Mouse (Mus musculus): ENCODE data around the gene Vegfd.
A peak's percentile ranks its signal among the peaks of the same experiment; 100 is the strongest.

Gene Vegfd

DNA sequence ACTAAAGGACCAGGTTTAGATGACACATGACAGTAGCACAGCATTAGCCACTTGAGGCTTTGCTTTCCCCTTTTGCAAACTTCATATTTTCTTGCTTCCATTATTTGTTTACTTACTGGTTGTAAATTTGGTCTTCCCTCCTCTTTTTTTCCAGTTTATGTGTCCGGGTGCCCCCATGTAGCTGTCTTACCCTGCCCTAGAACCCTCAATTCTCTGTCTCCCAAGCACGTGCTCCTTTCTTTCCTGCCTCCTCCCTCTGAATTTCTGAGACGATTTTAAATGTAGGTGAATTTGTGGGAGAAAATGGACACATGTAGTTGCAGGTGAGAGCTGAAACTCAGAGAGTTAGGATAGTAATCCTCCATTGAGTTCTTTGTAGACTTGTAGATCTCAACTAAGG, 47.3 kb downstream of the Vegfd start:
- no peak for DNase-seq

DNA sequence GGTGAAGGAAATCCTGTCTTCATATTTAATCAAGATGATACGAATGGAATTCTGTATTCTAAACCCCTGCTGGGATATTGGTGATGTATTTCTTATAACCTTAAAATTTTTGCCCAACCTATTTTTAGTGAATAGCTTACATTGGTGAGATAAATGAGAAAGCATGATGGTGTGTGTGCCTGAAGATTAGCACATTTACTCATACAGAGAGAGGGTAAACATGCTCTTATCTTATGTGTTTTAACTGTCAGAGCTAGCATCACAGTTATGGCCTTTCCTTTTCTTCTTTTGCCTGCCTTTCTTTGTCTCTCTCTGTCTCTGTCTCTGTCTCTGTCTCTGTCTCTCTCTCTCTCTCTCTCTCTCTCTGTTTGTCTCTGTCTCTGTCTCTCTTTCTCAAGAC, 51.6 kb downstream of the Vegfd start:
- no peak for DNase-seq

DNA sequence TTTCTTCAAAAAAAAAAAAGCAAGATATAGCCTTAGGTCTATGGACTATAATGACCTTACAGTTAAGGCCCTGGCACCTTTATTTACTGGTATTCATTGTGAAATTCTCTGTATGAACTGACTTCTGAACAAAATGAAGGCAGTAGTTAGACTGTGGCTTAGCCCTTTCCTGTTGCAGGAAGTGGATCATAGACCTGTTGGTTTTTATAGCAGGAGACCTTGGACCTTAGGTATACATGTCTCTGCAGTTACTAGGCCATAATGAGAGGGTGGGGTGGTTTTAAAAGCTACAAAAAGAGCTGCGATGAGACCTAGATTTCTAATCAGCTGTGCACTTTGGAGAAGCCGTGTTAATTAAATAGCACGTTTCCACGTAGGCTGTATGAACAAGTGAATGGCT, 54.1 kb downstream of the Vegfd start:
- no peak for DNase-seq

GRCm38 (mm10) chrX:164428224-164428623, 55.0 kb downstream of the Vegfd start:
- no peak for DNase-seq

GRCm38 (mm10) chrX:164430621-164431020, 57.4 kb downstream of the Vegfd start:
- no peak for DNase-seq

DNA sequence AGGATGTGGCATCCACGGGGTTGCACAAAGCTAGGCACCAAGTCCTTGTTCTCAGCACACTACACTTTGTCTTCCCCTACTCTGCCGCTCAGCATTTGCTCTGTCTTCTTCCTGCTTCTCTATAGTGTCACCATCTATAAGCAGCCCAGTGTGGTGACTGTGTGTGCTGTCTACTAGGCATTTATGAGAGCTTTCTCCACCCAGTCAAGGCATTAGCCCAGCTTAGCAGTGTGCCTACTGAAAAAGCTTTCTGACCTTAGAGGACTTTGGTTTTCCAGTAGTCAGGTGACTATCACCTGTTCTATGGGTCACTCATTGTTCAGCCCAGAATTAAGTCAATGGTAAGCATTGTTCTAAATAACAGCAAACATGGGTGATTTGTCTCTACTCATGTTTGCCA, 58.0 kb downstream of the Vegfd start:
- no peak for DNase-seq

DNA sequence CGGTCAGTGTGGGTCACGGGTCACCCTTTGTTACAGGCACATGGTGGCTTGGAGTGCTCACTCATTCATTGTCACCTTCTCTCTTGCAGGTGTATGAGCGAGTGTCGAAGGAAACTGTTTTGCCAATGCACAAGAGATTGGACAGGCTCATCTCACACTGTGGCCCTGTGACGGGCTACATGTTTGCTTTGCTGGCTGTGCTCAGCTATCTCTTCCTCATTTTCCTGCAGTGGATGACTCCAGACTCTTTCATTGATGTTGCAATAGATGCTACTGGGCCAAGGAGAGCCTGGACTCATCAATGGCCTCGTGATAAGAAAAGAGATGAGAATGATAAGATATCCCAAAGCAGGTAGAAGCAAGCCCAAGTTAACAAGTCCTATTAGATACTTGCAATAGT, 58.4 kb downstream of the Vegfd start:
- DNase-seq: no peak

GRCm38 (mm10) chrX:164432682-164433081, 59.5 kb downstream of the Vegfd start:
- DNase-seq: no peak

DNA sequence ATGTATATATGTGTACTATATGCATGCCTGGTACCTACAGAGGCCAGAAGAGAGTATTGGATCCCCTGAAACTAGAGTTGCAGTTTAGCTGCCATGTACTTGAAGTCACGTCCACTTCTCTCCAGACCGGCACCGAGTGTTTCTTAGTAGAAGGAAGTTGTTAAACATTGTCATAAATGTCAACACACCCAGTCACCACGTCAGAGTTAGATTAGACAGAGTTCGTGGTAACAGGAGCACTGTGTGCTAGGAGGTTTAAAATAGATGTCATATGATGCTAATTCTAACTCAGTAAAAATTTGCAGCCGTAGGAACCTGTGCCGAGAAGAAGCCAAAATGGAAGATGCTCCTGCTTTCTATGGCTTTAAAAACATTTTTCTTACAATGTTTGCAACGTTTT, 63.5 kb downstream of the Vegfd start, which contains the start of gene Asb11:
Gene Asb11 (plus strand): TSS at position 286 of the 400 bp plus-strand sequence.
- no peak for DNase-seq

DNA sequence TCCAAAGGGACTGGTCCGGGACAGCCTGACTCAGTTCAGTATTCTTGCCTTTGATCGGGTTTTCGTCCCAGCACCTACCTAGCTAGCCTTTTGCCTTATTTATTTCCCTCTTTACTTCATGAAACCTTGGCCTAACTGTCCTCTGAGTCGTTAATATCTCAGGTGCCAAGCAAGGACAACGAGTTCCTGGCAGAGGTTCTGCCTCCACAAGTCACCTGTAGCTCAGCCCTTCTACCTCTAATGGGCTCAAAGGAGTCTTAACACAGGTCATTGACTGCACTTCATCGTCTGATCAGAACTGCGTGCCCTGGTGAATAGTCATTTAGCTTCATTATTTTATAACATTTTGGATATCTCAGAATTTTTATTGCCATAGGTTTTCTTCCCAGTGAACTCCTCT, 66.3 kb downstream of the Vegfd start:
- DNase-seq: no peak

- no peak for DNase-seq
Observed at GRCm38 (mm10) chrX:164440140-164440539, 67.0 kb downstream of the Vegfd start.

GRCm38 (mm10) chrX:164440703-164441102, 67.5 kb downstream of the Vegfd start:
- DNase-seq: no peak

DNA sequence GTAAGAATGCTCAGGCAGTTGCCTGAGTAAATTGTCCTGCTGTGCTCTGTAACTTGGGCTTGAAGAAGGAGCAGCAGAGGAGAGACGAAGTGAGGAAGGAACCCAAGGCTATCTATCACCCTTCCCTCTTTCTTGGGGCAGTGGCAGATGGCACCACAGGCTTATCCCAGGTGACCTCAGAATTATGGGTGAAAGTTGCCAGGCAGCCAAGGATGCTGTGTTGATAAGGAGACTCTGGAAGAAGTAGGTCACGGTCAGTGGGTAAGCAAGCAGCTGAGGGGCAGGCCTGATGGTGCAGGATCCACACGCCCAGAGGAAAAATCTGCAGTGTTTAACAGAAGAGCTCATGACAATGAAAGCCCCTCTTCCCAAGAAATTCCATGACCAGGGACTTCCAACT, 68.1 kb downstream of the Vegfd start:
- DNase-seq: no peak

GRCm38 (mm10) chrX:164445601-164446000, 72.4 kb downstream of the Vegfd start:
- DNase-seq: no peak

DNA sequence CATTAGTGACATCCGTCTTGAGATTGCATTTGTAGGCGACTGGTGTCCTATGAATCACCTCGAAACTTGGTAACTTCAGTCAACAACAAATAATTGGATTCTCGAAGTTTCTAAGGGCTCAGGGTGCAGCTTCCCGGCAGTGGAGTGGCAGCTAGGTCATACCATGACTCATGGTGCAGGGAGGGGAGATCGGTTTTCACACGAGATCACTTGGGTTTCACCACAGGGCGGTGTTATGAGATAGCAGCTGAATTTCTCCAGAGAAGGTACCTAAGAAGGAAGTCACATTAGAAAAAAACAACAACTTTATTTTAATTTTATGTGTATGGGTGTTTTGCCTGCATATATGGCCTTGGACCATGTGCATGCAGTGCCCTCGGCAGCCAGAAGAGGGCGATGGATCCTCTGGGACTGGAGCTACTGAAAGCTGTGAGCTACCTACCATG, 73.0 kb downstream of the Vegfd start:
- peak; percentile 8 for DNase-seq

- no peak for DNase-seq
Observed at GRCm38 (mm10) chrX:164446835-164447681, 73.9 kb downstream of the Vegfd start.

DNA sequence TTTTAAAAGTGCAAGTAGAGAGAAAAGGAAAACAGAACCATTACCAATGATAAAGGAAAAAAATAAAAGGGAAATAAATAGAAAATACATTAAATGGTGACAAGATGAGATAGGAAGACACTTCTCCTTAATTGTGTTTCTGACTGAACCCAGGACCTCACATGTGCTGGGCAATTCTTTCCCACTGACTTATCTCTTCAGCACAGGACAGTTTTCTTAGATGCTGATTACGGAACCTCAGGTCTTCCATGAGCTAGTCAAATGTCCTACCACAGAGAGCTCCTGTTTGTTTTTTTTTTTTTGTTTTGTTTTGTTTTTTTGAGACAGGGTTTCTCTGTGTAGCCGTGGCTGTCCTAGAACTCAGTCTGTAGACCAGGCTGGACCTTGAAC, 74.5 kb downstream of the Vegfd start:
- DNase-seq: no peak

GRCm38 (mm10) chrX:164449201-164449600, 76.0 kb downstream of the Vegfd start:
- DNase-seq: peak; percentile 8
